Mouse (Mus musculus): ENCODE measurements around the gene Dyrk3. TPM values are rescaled to one million over a fixed set of nuclear protein-coding genes. Genes with fewer than 3 reads are reported as not detected.
A peak's percentile ranks its signal among the peaks of the same experiment; 100 is the strongest.

Gene Dyrk3
- 12.7 and 13.6 TPM in 2 replicates for polyA plus RNA-seq (2012; rRNA removed)

DNA sequence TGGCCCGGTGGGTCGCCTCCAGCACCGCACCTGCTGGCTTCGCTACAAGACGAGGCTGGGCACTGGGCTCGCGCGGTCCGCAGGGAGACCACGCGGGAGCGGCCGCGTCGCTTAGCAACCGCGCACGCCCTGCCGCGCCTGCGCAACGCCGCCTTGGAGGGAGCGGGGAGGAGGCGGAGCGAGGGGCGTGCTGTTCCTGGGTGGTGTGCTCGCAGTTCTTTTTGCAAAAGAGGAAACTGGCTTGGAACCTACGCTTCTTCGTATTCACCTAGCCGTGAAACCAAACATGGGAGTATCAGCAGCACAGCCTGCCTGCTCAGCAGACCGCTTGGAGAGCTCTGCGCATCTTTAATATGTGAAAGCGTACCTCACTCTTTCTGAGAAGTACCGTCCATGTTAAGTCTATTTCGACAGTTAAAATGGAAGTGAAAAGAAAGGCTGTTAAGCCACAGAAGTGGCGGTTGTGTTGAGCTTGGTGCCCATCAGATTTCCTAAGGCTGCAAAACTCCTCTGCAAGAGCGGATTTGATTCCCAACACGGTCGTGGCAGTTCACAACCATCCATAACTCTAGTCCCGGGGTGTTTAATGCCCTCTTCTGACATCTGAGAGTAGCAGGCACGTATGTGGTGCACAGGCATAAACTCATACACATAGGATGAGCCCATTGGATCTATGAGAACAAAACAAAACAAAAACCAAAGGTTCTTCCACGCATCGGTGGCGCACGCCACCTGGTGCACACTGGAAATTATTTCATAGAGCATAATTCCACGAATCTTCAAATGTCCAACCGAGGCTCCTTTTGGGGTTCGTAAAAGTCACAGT lies at the start of gene Dyrk3:
Gene Dyrk3 (minus strand): TSS at position 150 of the 826 bp plus-strand sequence.
- TF ChIP-seq POLR2A (IDR thresholded peaks at IDR 0.05; ENCODE audit: borderline replicate concordance, extremely low read depth, insufficient read depth, insufficient read length, poor library complexity, severe bottlenecking) (peak; percentile 58), CTCF (IDR thresholded peaks at IDR 0.05; ENCODE audit: borderline replicate concordance, extremely low read depth, insufficient read depth, insufficient read length) (peak; percentile 31; the same call in 1 of the 2 replicates)
- DNase-seq (ENCODE audit: low read depth), result peak; percentile 97

DNA sequence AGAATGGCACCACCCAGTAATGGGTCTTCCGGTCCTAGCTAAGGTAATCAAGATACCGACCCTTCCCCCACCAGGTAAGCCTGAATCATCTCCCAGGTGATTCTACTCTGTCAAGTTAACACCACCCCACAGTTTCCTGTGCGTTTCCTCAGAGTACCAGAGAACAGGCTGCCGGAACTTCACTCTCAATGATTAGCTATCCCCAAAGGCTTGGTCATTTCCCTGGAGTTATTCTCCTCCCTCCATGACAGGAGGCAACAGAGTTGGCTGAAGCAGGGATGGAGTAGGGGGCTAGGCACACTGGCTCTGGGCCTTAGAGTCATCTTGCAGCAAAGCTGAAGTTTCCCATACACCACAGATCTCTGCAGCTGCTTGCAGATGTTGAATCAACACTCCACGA lies 49.7 kb upstream of the Dyrk3 start:
- DNase-seq (ENCODE audit: low read depth), result no peak
- TF ChIP-seq POLR2A (IDR thresholded peaks at IDR 0.05; ENCODE audit: borderline replicate concordance, extremely low read depth, insufficient read depth, insufficient read length, poor library complexity, severe bottlenecking) (no peak), CTCF (IDR thresholded peaks at IDR 0.05; ENCODE audit: borderline replicate concordance, extremely low read depth, insufficient read depth, insufficient read length) (no peak)

- TF ChIP-seq CTCF (IDR thresholded peaks at IDR 0.05; ENCODE audit: borderline replicate concordance, extremely low read depth, insufficient read depth, insufficient read length) (no peak), POLR2A (IDR thresholded peaks at IDR 0.05; ENCODE audit: borderline replicate concordance, extremely low read depth, insufficient read depth, insufficient read length, poor library complexity, severe bottlenecking) (no peak)
- DNase-seq (ENCODE audit: low read depth), result no peak
These were observed 48.9 kb upstream of the Dyrk3 start for GRCm38 (mm10) chr1:131186995-131187394.

DNA sequence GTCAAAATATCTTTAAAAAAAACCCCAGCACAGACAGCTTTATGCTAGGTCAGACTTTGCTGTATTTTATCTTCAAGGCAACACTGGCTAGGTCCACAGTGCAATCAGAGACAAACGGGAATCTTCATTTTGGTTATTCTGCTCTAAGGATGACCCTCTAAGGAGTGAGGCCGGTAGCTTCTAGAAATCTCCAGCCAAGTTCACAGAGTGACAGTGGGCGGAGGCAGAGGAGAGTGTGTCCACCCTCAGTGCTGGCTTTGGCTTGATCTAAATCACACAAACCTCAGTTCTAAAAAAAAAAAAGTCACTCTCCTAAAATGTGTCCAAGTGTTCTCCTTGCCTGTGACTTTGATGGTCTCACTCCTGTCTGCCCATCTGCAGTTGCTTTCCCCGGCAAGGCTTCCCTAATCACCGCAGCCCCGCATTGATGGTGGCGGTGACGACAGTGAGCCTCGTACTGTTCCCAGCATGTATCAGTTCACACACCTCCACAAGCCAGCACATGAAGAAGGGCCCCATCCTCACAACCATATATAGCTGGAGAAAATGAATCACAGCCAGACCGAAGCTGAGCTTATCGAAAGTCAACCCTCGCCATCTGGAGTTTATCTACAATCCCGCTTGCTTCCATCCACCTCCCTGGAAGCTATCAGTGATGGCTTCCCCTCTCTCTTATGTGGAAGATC lies 47.8 kb upstream of the Dyrk3 start:
- no peak for DNase-seq (ENCODE audit: low read depth)
- TF ChIP-seq CTCF (IDR thresholded peaks at IDR 0.05; ENCODE audit: borderline replicate concordance, extremely low read depth, insufficient read depth, insufficient read length) (no peak), POLR2A (IDR thresholded peaks at IDR 0.05; ENCODE audit: borderline replicate concordance, extremely low read depth, insufficient read depth, insufficient read length, poor library complexity, severe bottlenecking) (no peak)

DNA sequence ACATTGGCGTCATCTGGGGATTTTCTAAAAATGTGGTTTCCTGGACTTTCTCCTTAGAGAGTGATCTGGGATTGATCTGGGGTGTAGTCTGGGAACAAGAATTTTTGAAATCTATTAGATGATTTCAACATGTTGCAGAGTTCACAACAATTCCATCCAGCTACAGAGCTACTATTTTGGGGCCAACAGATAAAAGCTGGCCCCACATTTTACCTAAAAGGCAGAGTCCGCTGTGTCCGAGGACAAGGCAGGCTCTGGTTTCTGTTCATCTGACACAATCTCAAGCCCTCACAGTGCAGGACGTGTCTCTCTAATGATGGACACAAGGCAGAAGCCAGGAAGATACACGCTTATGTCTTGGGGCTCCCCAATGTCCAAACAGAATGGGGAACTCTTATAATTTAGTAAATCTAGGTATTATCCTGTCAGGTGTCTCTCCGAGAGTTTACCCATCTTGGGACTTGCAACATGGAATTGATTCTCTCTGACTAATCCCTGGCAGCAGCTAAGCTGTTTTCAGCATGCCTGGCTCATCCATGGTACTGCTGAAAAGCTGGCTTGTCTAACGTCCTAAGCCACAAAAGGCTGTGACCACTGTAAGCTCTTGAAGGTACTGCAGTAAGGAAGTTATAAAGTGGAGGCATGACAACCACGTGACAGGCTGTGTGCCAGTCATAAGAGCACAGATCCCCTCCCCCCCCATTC lies 47.0 kb upstream of the Dyrk3 start:
- DNase-seq (ENCODE audit: low read depth), result no peak
- TF ChIP-seq CTCF (IDR thresholded peaks at IDR 0.05; ENCODE audit: borderline replicate concordance, extremely low read depth, insufficient read depth, insufficient read length) (no peak), POLR2A (IDR thresholded peaks at IDR 0.05; ENCODE audit: borderline replicate concordance, extremely low read depth, insufficient read depth, insufficient read length, poor library complexity, severe bottlenecking) (no peak)

DNA sequence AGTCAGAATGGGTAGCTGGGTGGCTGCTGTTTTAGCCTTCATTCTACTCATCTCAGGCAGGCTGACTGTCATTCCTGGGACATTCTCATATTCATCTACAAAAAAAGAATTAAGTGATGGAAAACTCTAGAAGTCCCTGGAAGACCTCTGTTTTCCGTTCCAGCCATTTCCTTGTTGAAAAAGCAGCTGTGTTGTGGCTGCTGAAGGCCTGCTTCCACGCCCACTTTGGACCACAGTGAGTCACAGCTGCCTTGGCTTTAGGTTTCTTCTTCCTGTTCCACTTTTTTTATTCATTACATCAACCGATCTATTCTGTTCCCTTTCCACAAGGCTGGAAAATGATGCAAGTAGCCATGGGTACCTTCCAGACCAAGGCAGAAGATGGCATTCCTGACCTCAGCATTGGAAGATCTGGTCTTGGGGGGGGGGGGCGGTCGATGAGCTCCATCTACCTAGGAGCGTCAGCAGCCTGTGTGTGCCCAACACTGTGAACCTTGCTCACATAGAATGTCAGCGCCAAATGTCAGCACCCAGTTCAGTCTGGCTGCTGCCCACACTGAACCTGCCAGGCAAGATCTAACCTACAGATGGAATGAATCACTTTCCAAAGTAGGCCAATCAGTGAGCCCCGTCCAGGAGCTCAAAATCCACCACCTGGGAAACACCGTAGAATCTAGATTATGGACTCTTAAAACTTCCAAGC lies 46.3 kb upstream of the Dyrk3 start:
- TF ChIP-seq CTCF (IDR thresholded peaks at IDR 0.05; ENCODE audit: borderline replicate concordance, extremely low read depth, insufficient read depth, insufficient read length) (no peak), POLR2A (IDR thresholded peaks at IDR 0.05; ENCODE audit: borderline replicate concordance, extremely low read depth, insufficient read depth, insufficient read length, poor library complexity, severe bottlenecking) (no peak)

GRCm38 (mm10) chr1:131183201-131183600 lies 45.1 kb upstream of the Dyrk3 start:
- no peak for TF ChIP-seq POLR2A (IDR thresholded peaks at IDR 0.05; ENCODE audit: borderline replicate concordance, extremely low read depth, insufficient read depth, insufficient read length, poor library complexity, severe bottlenecking)
- no peak for TF ChIP-seq CTCF (IDR thresholded peaks at IDR 0.05; ENCODE audit: borderline replicate concordance, extremely low read depth, insufficient read depth, insufficient read length)
- DNase-seq (ENCODE audit: low read depth), result no peak

More for the DNA sequence above, 46.3 kb upstream of the Dyrk3 start:
- no peak for DNase-seq (ENCODE audit: low read depth)

GRCm38 (mm10) chr1:131181642-131182527 lies 43.7 kb upstream of the Dyrk3 start:
- DNase-seq (ENCODE audit: low read depth), result peak; percentile 92
- TF ChIP-seq CTCF (IDR thresholded peaks at IDR 0.05; ENCODE audit: borderline replicate concordance, extremely low read depth, insufficient read depth, insufficient read length) (peak; percentile 94), POLR2A (IDR thresholded peaks at IDR 0.05; ENCODE audit: borderline replicate concordance, extremely low read depth, insufficient read depth, insufficient read length, poor library complexity, severe bottlenecking) (no peak)

- no peak for TF ChIP-seq CTCF (IDR thresholded peaks at IDR 0.05; ENCODE audit: borderline replicate concordance, extremely low read depth, insufficient read depth, insufficient read length)
- no peak for TF ChIP-seq POLR2A (IDR thresholded peaks at IDR 0.05; ENCODE audit: borderline replicate concordance, extremely low read depth, insufficient read depth, insufficient read length, poor library complexity, severe bottlenecking)
- DNase-seq (ENCODE audit: low read depth), result no peak
These were observed 42.2 kb upstream of the Dyrk3 start for GRCm38 (mm10) chr1:131180386-131180785.

GRCm38 (mm10) chr1:131178083-131178482 lies 39.9 kb upstream of the Dyrk3 start:
- DNase-seq (ENCODE audit: low read depth), result no peak
- TF ChIP-seq CTCF (IDR thresholded peaks at IDR 0.05; ENCODE audit: borderline replicate concordance, extremely low read depth, insufficient read depth, insufficient read length) (no peak), POLR2A (IDR thresholded peaks at IDR 0.05; ENCODE audit: borderline replicate concordance, extremely low read depth, insufficient read depth, insufficient read length, poor library complexity, severe bottlenecking) (no peak)
